Mouse (Mus musculus) cerebellum, adult 9-11 months (tissue): ENCODE data around the gene Stx4a.
"Not testable (repeated sequence)": the region's sequence is repeated elsewhere in the genome, so short reads cannot be mapped to it uniquely, and the experiment has no call there.

Experiments used
- DNase-seq: peaks from one replicate; pipeline ENCODE4 v3.0.0; 2022

The Stx4a gene

DNA sequence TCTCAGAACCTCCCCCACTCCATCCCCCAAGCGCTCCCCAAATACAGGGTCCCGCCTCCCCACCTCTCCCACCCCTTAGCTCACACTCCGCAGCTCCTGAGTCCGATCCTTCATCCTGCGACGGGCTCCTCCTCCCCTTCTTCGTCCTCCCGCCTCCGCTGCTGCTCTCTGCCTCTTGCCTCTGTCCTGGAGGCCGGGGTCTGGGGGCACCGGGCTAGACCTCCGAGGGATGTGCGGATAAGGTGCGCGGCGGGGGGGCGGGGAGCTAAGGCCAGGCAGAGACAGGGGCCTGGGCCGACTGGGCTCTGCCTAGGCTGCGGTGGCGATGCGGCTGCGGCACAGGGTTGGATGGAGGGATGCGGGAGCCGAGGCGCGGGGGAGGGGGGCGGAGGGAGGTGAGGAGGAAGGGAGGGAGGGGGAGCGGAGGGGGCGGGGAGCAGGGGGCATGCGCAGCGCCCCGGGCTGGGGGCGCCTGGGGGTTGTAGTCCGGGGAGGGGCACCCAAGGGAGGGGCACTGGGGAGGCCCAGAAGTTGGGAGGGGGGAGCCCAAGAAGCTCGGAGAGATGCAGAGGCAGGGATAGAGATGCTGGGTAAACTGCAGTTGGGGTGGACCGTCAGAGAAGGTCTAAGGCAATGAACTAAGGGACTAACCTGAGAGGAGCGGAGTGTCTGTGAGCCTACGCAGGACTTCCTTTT lies at the start of gene Stx4a, which contains the start of gene Stx1b:
TSS of gene Stx4a (plus strand) at position 119 of the 696 bp plus-strand sequence.
TSS of gene Stx1b (minus strand) at position 374 of the 696 bp plus-strand sequence.
- peak; percentile 87 for DNase-seq

GRCm38 (mm10) chr7:127775837-127776236 lies 48.3 kb upstream of the Stx4a start:
- not testable (repeated sequence) for DNase-seq

GRCm38 (mm10) chr7:127776426-127776825 lies 47.7 kb upstream of the Stx4a start, which contains the start of gene Setd1a:
TSS of gene Setd1a (plus strand) at chr7:127776670.
- peak; percentile 91 for DNase-seq

- peak; percentile 98 for DNase-seq
Observed at GRCm38 (mm10) chr7:127776878-127777473, 47.1 kb upstream of the Stx4a start.

DNA sequence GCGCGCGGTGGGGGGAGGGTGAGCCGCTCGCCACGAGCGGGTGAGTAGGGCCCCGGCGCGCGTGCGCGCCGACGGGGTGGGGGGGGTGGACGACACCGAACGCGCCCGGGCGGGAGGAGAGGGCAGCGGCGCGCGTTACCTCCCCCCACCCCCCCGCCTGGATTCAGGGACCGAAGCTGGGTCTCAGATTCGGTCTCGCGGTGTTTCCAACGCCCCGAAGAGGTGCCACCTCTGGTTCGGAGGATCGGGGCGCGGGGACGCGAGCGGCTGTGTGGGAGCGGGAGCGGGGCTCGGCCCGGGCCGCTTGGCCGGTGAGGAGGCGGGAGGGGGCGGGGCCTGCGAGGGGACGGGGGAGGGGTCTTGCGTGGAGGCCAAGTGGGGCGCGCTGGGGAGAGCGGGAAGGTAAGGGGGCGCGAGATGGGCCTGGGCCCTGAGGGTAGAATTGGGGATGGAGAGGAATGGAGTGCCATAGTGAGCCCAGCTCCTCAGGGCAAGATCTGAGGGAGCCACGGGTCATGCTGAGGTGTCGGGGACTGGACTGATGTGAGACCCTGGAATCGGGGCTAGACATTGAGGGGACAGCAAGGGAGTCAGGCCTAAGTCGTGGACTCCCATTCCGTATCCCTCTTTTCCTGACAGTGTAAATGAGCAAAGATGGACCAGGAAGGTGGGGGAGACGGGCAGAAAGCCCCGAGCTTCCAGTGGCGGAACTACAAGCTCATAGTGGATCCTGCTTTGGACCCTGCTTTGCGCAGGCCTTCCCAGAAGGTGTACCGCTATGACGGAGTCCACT lies 46.4 kb upstream of the Stx4a start:
- DNase-seq, result peak; percentile 78

DNA sequence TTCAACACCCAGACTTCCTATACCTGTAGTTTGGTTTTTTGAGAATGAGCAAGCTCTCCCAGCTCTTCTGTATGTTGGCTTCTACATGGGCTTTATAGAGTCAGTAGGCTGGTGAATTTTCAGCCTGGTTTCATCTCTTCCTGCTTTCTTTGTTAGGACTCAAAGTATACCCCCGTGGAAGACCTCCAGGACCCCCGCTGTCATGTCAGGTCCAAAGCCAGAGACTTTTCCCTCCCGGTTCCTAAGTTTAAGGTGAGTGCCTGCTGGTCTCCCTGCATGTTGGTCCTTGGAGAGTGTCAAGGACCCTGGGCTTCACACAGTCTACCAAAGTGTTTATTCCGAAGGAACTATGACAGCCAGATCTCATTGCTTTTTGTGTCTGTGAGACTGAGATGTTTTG lies 45.7 kb upstream of the Stx4a start:
- peak; percentile 64 for DNase-seq

DNA sequence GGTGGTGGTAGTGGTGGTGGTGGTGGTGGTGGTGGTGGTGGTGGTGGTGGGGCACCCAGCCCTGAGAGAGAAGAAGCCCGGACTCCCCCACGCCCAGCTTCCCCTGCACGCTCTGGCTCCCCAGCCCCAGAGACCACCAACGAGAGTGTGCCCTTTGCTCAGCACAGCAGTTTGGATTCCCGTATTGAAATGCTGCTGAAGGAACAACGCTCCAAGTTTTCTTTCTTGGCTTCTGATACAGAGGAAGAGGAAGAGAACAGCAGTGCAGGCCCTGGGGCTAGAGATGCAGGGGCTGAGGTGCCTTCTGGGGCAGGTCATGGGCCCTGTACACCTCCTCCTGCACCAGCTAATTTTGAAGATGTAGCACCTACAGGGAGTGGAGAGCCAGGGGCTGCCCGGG lies 38.8 kb upstream of the Stx4a start, which contains the start of gene Gm49388:
TSS of gene Gm49388 (plus strand) at position 301 of the 400 bp plus-strand sequence.
- no peak for DNase-seq

DNA sequence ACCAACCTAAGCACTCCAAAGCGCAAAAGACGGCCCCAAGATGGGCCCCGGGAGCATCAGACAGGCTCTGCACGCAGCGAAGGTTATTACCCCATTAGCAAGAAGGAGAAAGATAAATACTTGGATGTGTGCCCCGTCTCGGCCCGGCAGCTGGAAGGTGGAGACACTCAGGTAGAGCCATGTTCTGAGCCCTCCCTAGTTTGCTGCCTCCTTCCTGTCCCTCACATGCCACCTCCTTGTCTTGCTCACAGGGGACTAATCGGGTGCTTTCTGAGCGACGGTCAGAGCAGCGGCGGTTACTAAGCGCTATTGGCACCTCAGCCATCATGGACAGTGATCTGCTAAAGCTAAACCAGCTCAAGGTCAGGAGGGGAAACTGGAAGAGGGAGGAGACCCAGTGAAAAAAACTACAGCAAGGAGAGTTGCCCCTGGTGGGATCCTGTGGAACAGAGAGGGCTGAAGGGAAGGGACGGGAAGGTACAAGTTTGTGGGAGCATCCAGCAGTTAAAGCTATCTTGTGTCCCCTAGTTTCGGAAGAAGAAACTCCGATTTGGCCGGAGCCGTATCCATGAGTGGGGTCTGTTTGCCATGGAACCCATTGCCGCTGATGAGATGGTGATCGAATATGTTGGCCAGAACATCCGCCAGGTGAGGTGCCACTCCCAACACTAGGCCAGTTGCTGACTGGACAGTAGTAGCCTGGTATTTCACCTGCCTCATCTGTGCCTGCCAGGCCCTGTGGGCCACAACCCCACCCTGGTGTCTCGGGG lies 26.8 kb upstream of the Stx4a start:
- peak; percentile 64 for DNase-seq

DNA sequence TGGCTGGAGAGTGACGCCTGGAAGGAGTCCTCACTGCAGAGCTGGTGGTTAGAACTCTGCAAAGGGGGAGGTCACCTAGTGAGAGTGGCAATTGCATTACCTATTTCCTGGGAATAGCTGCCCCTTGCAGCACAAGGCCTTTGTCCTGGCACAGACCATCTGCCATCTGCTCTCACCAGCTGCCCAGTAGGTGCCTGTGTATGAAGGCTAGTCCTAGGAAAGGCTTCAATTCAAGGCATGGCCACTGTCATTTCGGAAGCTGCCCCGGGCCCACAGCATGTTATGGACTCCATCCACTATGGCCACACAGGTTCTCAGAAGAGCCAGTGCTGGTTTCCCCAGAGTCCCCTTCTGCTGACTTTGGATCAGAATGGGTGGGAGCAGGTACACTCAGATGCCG lies 25.5 kb upstream of the Stx4a start:
- DNase-seq, result peak; percentile 98

- peak; percentile 64 for DNase-seq
Observed at GRCm38 (mm10) chr7:127799211-127799610, 24.9 kb upstream of the Stx4a start.

DNA sequence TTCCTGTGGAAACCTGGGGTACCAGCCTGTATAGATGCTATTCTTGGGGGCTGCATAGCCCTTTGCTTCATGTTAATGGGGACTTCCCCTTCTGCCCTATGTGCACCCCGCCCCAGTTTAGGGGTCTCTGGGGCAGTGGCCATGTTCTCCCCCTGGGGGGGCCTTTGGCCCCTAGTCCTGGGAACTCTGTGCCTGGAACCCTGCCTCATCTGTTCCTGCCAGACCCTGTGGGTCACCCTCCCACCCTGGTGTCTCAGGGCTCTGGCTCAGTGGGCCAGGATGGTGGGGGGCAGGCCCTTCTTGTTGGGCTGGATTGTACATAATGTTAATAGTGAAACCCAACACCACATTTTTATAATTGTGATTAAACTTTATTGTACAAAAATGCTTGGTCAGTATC lies 24.4 kb upstream of the Stx4a start:
- peak; percentile 77 for DNase-seq

DNA sequence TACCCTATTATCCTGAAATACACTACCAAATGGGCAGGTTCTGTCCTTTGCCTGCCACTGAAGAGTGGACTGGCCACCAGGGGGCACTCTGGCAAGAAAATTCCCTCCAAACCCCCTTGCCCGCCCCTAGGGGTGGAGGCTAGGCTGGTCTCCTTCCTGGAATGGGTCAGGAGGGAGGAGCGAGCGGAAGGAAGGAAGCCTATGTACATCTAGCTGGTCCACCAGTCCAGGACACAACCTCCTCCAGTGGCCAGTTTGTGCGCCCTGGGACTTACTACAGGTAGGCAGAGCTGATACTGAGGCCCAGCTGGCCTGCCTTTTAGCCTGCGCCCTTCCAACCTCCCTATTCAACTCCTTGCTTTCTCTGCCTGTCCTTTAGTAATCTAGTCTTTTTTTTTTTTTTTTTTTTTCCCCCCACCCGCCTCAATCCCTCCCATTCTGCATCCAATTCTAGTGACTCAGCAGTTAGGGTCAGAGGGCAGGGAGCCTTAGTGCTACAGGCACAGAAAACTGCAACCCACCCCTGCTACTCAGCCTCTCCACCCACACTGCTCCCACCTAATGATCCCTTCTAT lies 23.6 kb upstream of the Stx4a start, which contains the start of gene Hsd3b7:
TSS of gene Hsd3b7 (plus strand) at position 170 of the 575 bp plus-strand sequence.
- DNase-seq, result peak; percentile 91

DNA sequence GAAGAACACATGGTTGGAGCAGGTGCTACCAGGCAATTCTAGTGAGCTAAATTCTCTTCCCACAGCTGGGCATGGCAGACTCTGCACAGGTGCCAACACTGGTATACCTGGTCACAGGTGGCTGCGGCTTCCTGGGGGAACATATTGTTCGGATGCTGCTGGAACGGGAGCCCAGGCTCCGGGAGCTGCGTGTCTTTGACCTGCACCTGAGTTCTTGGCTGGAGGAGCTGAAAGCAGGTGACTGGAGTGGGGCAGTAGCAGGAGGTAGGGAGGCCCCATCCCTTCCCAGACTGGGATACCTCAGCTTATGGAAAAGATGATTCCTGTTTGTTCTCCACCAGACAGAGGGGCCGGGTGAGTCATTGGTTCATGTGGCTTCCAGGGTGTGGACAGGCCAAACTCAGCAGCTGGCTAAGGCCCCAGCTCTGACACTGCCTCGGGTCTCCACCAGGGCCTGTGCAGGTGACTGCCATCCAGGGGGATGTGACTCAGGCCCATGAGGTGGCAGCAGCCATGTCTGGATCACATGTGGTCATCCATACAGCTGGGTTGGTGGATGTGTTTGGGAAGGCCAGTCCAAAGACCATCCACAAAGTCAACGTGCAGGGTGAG lies 23.0 kb upstream of the Stx4a start:
- DNase-seq, result peak; percentile 76

DNA sequence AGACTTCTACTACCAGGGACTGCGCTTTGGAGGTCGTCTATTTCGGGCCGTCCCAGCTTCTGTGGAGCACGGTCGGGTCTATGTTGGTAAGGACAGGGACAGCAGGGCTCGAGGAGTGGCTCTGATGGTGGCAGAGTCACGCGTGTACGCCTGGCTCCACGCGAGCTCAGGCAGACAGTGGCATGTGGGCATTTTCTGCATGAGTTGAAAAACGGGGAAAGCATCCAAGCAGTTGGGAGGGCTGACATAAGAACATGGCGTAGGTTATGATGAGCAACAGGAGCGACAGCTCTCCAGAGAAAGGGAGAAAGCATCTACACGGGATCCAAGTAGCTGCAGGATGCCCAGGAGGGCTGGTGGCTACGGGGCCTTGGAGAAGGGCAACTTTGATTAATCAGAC lies 21.8 kb upstream of the Stx4a start:
- peak; percentile 92 for DNase-seq

- DNase-seq, result no peak
Observed at GRCm38 (mm10) chr7:127808821-127809220, 15.3 kb upstream of the Stx4a start.

GRCm38 (mm10) chr7:127809846-127810245 lies 14.2 kb upstream of the Stx4a start:
- no peak for DNase-seq

DNA sequence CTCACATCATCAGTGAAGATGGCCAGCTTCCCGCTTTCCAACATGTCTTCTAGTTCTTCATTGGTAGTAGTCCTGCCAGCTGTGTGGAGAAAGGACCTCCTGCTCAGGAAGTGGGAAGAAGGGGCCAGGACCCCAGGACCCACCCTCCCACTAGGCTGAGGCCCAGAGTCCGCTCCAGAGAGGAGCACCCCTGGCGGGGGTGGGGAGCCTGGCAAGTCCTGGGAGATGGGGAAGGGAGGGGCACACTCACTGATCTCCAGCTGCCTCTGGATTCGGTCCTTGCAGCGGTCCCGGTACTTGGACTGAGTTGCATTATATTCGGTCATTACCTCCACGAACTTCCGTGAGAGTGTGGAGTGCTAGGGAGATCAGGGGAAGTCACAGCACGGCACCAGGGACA lies 13.4 kb upstream of the Stx4a start:
- peak; percentile 45 for DNase-seq

- DNase-seq, result peak; percentile 53
Observed at GRCm38 (mm10) chr7:127811240-127811639, 12.9 kb upstream of the Stx4a start.

DNA sequence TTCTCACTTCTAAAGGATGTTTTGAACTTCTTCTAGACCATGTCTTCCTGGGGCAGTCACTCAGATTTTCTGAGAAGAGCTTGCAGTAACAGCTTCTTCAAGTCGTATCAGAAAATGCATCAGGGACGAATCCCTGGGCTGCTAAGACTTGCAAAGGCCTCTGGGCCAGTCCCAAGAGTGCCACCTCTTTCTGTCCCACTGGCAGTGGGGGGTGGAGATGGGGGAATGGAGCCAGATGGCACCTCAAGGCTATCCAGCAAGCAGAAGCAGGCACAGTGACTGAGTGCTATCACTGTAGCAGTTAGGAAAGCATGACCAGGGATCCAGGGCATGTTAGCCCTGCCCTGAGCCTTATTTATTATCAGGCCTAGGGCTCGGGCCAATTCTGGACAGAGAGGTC lies 11.8 kb upstream of the Stx4a start:
- DNase-seq, result peak; percentile 67

DNA sequence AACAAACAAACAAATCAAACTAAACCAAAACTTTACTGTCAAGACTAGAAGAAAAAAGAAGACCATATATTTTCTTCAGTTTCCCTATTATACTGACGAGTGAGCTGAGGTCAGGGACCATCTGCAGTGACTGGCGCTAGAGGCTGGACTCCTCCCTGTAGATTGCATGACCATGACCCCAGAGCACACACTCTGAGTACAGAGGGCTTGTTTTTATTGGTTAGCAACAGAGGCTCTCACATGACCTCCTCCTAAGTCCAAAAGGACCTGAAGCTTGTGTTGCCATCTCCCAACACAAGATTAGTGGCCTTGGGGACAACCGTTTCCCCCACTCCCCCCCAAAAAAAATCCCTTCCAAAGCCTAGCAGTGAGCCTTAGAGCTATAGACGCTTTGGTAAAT lies 10.3 kb upstream of the Stx4a start:
- no peak for DNase-seq

DNA sequence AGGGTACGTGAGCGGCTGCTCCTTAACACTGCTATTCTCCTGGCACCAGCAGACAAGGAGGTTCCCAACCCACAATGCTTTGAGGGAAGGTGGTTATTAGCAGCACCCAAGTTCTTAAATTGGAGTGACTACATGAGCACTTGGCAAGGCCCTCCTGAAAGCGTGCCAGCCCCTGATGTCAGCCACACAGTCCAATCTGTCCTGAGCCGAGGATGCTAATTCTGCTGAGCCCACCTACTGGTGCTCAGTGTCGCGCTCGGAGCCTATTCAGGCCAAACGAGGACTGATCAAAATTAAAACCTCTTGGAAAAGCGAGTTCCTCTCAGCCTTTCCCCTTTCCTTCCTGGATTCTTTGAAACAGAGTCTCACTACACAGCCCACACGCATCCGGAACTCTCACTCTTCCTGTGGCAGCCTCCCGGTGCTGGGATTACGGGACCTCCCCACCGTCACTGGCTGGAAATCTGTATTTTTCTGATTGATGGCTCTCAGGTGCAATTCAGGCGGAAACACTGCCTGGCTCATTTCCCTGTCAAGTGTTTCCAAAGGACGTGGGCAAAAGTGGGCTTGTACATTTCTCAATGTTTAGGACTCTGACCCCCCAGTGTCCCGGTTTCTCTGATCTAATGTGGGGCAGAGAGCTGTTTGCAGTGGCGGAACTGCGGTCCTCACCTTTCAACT lies 9.7 kb upstream of the Stx4a start:
- DNase-seq, result peak; percentile 97
